Mouse (Mus musculus) layer of hippocampus, postnatal 10 days (tissue): ENCODE measurements around the gene Tmem198. TPM values are rescaled to one million over a fixed set of nuclear protein-coding genes. Genes with fewer than 3 reads are reported as not detected.

ENCODE experiments used
- DNase-seq, 2 experiments: peaks; one replicate each; pipeline ENCODE4 v3.0.0; 2021; ENCODE audit warnings: low spot score in 2 of 2
- total RNA-seq, 2 experiments: library from RNA; stranded (reverse); gene quantifications; 2 replicates each; pipeline ENCODE4 v1.2.3; 2021

Gene Tmem198
- total RNA-seq, 2 experiments from 2014 or later, result 48.3 to 53.8 TPM

- no peak for DNase-seq
Measured at GRCm38 (mm10) chr1:75451900-75452299, 27.4 kb upstream of the Tmem198 start.

GRCm38 (mm10) chr1:75455433-75455832, 23.9 kb upstream of the Tmem198 start:
- no peak for DNase-seq

GRCm38 (mm10) chr1:75455948-75456347, 23.4 kb upstream of the Tmem198 start:
- no peak for DNase-seq

GRCm38 (mm10) chr1:75456746-75457564, 22.4 kb upstream of the Tmem198 start:
- DNase-seq, result no peak

GRCm38 (mm10) chr1:75457710-75458024, 21.7 kb upstream of the Tmem198 start:
- no peak for DNase-seq

GRCm38 (mm10) chr1:75458025-75458788, 21.1 kb upstream of the Tmem198 start:
- peak in 1 of 2 experiments; percentile 65 for DNase-seq

GRCm38 (mm10) chr1:75458789-75459684, 20.3 kb upstream of the Tmem198 start:
- DNase-seq, result peak in 1 of 2 experiments; percentile 43

- no peak for DNase-seq
Measured at GRCm38 (mm10) chr1:75460297-75460696, 19.0 kb upstream of the Tmem198 start.

GRCm38 (mm10) chr1:75462636-75463035, 16.7 kb upstream of the Tmem198 start:
- DNase-seq, result no peak

- no peak for DNase-seq
Measured at GRCm38 (mm10) chr1:75463652-75464204, 15.6 kb upstream of the Tmem198 start.

GRCm38 (mm10) chr1:75467215-75467927, 12.0 kb upstream of the Tmem198 start:
- peak; percentile 81 to 89 for DNase-seq

- DNase-seq, result no peak
Measured at GRCm38 (mm10) chr1:75469287-75469825, 10.0 kb upstream of the Tmem198 start.

- DNase-seq, result no peak
Measured at GRCm38 (mm10) chr1:75476441-75476840, 2.9 kb upstream of the Tmem198 start.

GRCm38 (mm10) chr1:75477264-75477965, 1.9 kb upstream of the Tmem198 start:
- peak; percentile 86 to 90 for DNase-seq

- no peak for DNase-seq
Measured at GRCm38 (mm10) chr1:75477966-75478290, 1.4 kb upstream of the Tmem198 start.

GRCm38 (mm10) chr1:75478497-75478896, 835 bp upstream of the Tmem198 start:
- DNase-seq, result no peak

GRCm38 (mm10) chr1:75479635-75479989, 280 bp downstream of the Tmem198 start:
- no peak for DNase-seq

- no peak for DNase-seq
Measured at GRCm38 (mm10) chr1:75480036-75480435, 704 bp downstream of the Tmem198 start.

- no peak for DNase-seq
Measured at GRCm38 (mm10) chr1:75480735-75481134, 1.4 kb downstream of the Tmem198 start.

GRCm38 (mm10) chr1:75486561-75486960, 7.2 kb downstream of the Tmem198 start:
- DNase-seq, result no peak
